Mouse (Mus musculus) forebrain, embryonic 15.5 days (tissue): Measurements from ENCODE around the gene Moxd1. TPM values are rescaled to one million over a fixed set of nuclear protein-coding genes. Genes with fewer than 3 reads are reported as not detected.

Experiments used
- ATAC-seq: fragments of 200-750 bp; cut with Nextera tagmentation; replicated peaks from 2 replicates; pipeline ENCODE4 v1.8.0; 2017; ENCODE audit warnings: mild to moderate bottlenecking, moderate TSS enrichment, moderate library complexity
- H3K27ac ChIP-seq: fragments of 300-500 bp; sonication (generic); replicated peaks from 2 replicates; pipeline ENCODE4 v1.5.1; 2015; ENCODE audit warnings: mild to moderate bottlenecking, inconsistent platforms
- H3K27me3 ChIP-seq: fragments of 300-500 bp; sonication (generic); 2 replicates; pipeline ENCODE4 v1.6.1; 2015; ENCODE audit warnings: inconsistent platforms
- H3K36me3 ChIP-seq: fragments of 300-500 bp; sonication (generic); 2 replicates; pipeline ENCODE4 v1.6.1; 2015; ENCODE audit warnings: mild to moderate bottlenecking, inconsistent platforms
- H3K4me1 ChIP-seq: fragments of 300-500 bp; sonication (generic); 2 replicates; pipeline ENCODE4 v1.6.1; 2015; ENCODE audit warnings: inconsistent platforms
- H3K4me2 ChIP-seq: fragments of 300-500 bp; sonication (generic); replicated peaks from 2 replicates; pipeline ENCODE4 v1.6.1; 2015; ENCODE audit warnings: mild to moderate bottlenecking, inconsistent platforms
- H3K4me3 ChIP-seq: fragments of 300-500 bp; sonication (generic); 2 replicates; pipeline ENCODE4 v1.5.1; 2015; ENCODE audit warnings: mild to moderate bottlenecking, inconsistent platforms
- H3K9ac ChIP-seq: fragments of 300-500 bp; sonication (generic); replicated peaks from 2 replicates; pipeline ENCODE4 v1.6.1; 2015; ENCODE audit warnings: mild to moderate bottlenecking, inconsistent platforms
- H3K9me3 ChIP-seq: fragments of 300-500 bp; sonication (generic); 2 replicates; pipeline ENCODE4 v1.6.1; 2016; ENCODE audit warnings: inconsistent platforms
- WGBS: fragments of 180-500 bp; shearing (Covaris S2); methylation state at CpG from one replicate; pipeline ENCODE4 v1.1.7; 2015; ENCODE audit warnings: mixed read lengths; 5-methylcytosine and 5-hydroxymethylcytosine counted together
- polyA plus RNA-seq: library from polyadenylated mRNA; unstranded; fragments of >200 nt; fragmentation: Nextera tagmentation; extraction: Ambion mirVana; gene quantifications from 2 replicates; pipeline ENCODE4 v1.2.1, GENCODE M21; 2015

Gene Moxd1
- polyA plus RNA-seq, 1 experiment from 2014 or later, result 2.8 TPM

GRCm38 (mm10) chr10:24340551-24341213 lies 117.4 kb downstream of the Moxd1 start:
- 75% methylated on average over 1 of the region's 1 CpGs for WGBS

DNA sequence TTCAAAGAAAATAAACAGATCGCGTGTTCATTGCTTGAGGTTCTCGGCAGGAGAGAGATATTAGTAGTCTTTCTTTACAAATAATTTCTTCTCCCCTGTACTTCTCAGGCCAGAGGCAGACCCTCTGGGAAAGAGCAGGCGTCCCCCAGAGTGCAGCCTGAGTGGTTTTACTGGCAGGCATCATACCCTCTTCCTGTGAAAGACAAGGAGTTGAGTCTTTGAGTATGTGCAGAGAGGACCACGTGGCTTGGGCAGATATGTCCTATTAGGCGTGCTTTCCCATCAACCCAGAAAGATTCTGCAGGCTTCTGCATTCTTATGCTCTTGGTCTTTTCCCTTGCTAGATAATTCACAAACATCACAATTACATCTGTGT lies 117.9 kb downstream of the Moxd1 start:
- Histone ChIP-seq H3K4me1 (no peaks in the 10 kb centered on the region), H3K27me3 (no peaks in the 10 kb centered on the region), H3K9ac (no peak overlapping the region), H3K36me3 (no peaks in the 10 kb centered on the region), H3K27ac (no peak overlapping the region), H3K4me2 (no peak overlapping the region), H3K9me3 (no peaks in the 10 kb centered on the region), H3K4me3 (no peak overlapping the region)
- 84% methylated on average over 6 of the region's 6 CpGs for WGBS
- no peak for ATAC-seq

More at GRCm38 (mm10) chr10:24340551-24341213, 117.4 kb downstream of the Moxd1 start:
- Histone ChIP-seq H3K36me3 (no peaks in the 10 kb centered on the region), H3K27me3 (no peaks in the 10 kb centered on the region), H3K27ac (no peak overlapping the region), H3K4me2 (no peak overlapping the region), H3K4me1 (no peaks in the 10 kb centered on the region), H3K9ac (no peak overlapping the region), H3K4me3 (no peak overlapping the region), H3K9me3 (no peaks in the 10 kb centered on the region)
- no peak for ATAC-seq

GRCm38 (mm10) chr10:24343068-24343467 lies 119.8 kb downstream of the Moxd1 start:
- 63% methylated on average over 4 of the region's 4 CpGs for WGBS

More at GRCm38 (mm10) chr10:24343068-24343467, 119.8 kb downstream of the Moxd1 start:
- Histone ChIP-seq H3K4me2 (no peak overlapping the region), H3K4me3 (no peak overlapping the region), H3K4me1 (no peaks in the 10 kb centered on the region), H3K9ac (no peak overlapping the region), H3K9me3 (no peaks in the 10 kb centered on the region), H3K27ac (no peak overlapping the region), H3K36me3 (no peaks in the 10 kb centered on the region), H3K27me3 (no peaks in the 10 kb centered on the region)
- ATAC-seq, result no peak

Other genes starting within 250 kb of the Moxd1 start
- gene Taar6, start 237.9 kb upstream of the Moxd1 start, polyA plus RNA-seq, result not detected in 2 replicates
- not detected in 2 replicates for gene Taar7a, start 230.0 kb upstream of the Moxd1 start, polyA plus RNA-seq
- gene Taar7b, start 223.6 kb upstream of the Moxd1 start, polyA plus RNA-seq, result not detected in 2 replicates
- not detected in 2 replicates for gene Taar7d, start 196.3 kb upstream of the Moxd1 start, polyA plus RNA-seq
- gene Taar7e, start 185.9 kb upstream of the Moxd1 start, polyA plus RNA-seq, result not detected in 2 replicates
- gene Taar7f, start 174.0 kb upstream of the Moxd1 start, polyA plus RNA-seq, result not detected in 2 replicates
- not detected in 2 replicates for gene Taar8a, start 147.0 kb upstream of the Moxd1 start, polyA plus RNA-seq
- not detected in 2 replicates for gene Taar8b, start 131.2 kb upstream of the Moxd1 start, polyA plus RNA-seq
- gene Taar8c, start 121.6 kb upstream of the Moxd1 start, polyA plus RNA-seq, result not detected in 2 replicates
- not detected in 2 replicates for gene Taar9, start 114.0 kb upstream of the Moxd1 start, polyA plus RNA-seq
- 252 and 275 TPM in 2 replicates for gene Stx7, start 74.2 kb upstream of the Moxd1 start, polyA plus RNA-seq